Mouse (Mus musculus): ENCODE data around the gene Tcf7. TPM values are rescaled to one million over a fixed set of nuclear protein-coding genes. Genes with fewer than 3 reads are reported as not detected.

Gene Tcf7
- polyA plus RNA-seq, 1 experiment from 2014 or later: 52.6 TPM

DNA sequence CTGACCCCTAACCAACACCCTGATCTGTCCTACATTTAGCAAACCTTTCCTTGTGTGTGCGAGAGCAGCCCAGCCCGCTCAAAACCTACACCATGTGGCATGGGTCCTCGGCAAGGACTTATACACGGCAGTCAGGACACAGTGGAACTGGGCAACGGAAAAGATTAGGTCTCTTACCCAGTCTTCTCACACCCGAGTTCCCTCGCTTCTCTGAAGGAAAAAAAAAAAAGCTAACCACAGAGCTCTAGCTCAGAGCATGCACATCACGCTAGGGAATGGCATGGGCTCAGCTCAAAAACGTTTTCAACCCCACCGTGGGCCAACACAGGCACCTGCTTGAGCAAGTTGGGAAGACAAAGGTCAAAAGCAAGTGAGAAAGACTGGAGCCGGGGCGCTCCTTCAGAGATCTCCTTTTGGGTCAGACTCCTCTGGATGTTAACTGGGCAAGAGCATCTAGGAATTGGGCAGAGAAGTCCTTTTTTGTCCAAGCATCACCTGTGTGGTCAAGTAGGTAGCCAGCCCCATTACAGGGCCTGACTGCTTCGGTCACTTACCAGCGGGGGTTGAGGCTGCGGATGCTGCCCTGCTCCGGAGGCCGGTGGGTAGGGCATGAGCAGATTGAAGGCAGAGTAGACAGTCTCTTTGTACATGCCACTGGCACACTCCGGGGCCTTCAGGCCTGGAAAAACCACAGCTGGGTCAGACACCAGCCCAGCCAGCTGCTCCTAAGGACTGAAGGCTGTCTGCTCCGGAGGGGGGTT is 1.1 kb downstream of the Tcf7 start:
- no peak for ATAC-seq (ENCODE audit: borderline replicate concordance, extremely low read depth, low FRiP score, low TSS enrichment)
- Histone ChIP-seq H3K27me3 (no peaks in the 10 kb centered on the region), H3K9ac (peak overlapping the region; percentile 76), H3K4me3 (peak overlapping the region; percentile 81), H3K27ac (no peak overlapping the region), H3K36me3 (peaks cover 10% of the 10 kb centered on the region; the same call in 1 of the 2 replicates), H3K9me3 (no peaks in the 10 kb centered on the region), H3K4me1 (peaks cover 48% of the 10 kb centered on the region), H3K4me2 (peak overlapping the region; percentile 93)
- WGBS: 55% methylated on average over 19 of the region's 19 CpGs

DNA sequence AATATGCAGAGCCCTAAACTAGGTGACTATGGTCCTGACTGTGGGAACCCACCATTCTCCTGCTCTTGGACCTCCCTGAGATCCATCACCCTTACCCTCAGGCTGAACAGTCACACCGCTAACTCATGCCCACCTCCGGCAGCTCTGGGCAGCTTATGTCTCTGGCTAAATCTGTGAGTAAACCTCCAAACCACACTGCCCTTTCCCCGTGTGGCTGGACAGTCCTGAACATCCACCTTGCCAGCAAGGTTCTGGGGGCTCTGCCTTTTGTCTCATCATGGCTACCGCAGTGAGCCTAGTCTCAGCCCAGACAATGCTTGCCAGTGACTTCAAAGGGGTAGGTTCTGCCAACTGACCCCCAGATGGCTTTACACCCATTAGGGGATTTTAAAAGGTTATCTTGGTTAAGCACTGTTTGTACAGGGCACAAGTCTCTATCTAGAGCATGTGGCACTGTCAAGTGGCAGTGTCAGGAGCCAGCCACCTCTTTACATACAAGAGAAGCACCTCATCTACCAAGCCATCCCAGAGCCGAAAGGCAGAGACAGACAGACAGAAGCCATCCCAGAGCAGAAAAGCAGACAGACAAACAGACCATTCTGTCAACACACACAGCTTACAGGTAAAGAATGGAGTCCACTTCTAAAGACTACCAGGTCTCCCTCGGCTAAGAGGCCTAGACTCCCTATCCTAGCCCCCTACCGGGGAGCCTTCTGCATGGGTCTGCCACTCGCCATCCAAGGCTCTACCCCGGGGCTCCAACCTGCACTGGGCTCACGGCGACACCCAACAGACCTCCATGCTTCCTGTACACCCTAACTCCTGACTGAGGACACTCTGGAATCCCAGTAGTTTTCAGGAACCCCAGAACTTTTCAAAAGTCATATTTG is 2.0 kb downstream of the Tcf7 start:
- peaks cover 41% of the 10 kb centered on the region for H3K4me1 ChIP-seq
- no peak for ATAC-seq (ENCODE audit: borderline replicate concordance, extremely low read depth, low FRiP score, low TSS enrichment)
- peak overlapping the region; percentile 93 for H3K4me2 ChIP-seq
- peaks cover 10% of the 10 kb centered on the region; the same call in 1 of the 2 replicates for H3K36me3 ChIP-seq
- no peak overlapping the region for H3K27ac ChIP-seq
- WGBS: 82% methylated on average over 11 of the region's 11 CpGs
- no peaks in the 10 kb centered on the region for H3K9me3 ChIP-seq
- H3K27me3 ChIP-seq: no peaks in the 10 kb centered on the region
- H3K4me3 ChIP-seq: peak overlapping the region; percentile 81; the same call in 1 of the 2 replicates
- H3K9ac ChIP-seq: no peak overlapping the region

DNA sequence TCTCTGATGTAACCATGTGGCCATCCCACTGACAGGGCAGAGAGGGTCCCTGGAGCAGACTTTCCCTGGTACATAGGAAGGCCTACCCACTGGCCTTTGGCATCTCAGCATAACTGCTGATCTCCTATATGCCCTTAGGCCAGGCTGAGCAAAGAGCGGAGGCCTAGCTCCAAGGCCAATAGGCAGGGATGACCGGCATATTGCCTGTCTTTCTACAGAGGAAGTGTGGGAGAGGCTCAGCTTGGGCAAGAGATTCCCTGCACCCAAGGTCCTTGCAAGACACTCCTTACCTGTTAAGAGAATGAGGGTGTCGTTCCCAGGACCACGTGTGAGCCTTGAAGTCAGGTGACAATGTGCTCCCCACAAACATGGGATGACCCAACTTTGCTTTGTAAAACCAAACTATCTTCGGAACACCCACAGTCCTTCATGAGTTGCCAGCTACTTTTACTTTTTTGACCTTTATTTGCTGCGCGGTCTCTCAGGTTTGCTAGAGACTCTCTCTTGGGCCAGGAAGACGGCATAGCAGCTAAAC is 3.1 kb downstream of the Tcf7 start:
- Histone ChIP-seq H3K4me1 (peaks cover 35% of the 10 kb centered on the region), H3K4me2 (no peak overlapping the region), H3K36me3 (peaks cover 10% of the 10 kb centered on the region; the same call in 1 of the 2 replicates), H3K9me3 (no peaks in the 10 kb centered on the region), H3K4me3 (no peak overlapping the region), H3K27ac (no peak overlapping the region), H3K9ac (no peak overlapping the region), H3K27me3 (no peaks in the 10 kb centered on the region)
- no peak for ATAC-seq (ENCODE audit: borderline replicate concordance, extremely low read depth, low FRiP score, low TSS enrichment)
- 95% methylated on average over 8 of the region's 8 CpGs for WGBS

DNA sequence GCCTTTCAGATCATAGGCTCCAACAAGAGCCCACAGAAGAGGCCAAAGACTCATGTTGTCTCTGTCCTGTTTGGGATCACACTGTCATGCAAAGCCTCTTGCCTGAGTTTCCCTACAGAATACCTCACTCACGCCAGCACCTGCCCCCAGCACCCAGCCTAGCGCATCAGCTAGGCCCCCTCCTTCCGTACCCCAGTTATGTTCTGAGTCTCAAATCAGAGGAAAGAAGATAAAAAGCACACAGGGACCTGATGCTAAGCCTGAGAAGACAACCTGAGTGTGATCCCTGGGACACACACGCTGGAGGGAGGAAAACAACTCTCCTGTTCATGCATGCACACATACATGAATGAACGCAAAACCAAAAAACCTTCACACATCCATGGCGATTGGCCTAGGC is 3.8 kb downstream of the Tcf7 start:
- Histone ChIP-seq H3K4me1 (peaks cover 35% of the 10 kb centered on the region), H3K36me3 (peaks cover 10% of the 10 kb centered on the region; the same call in 1 of the 2 replicates), H3K9ac (no peak overlapping the region), H3K4me3 (no peak overlapping the region), H3K9me3 (no peaks in the 10 kb centered on the region), H3K27me3 (no peaks in the 10 kb centered on the region), H3K27ac (no peak overlapping the region), H3K4me2 (no peak overlapping the region)
- 93% methylated on average over 6 of the region's 6 CpGs for WGBS
- ATAC-seq (ENCODE audit: borderline replicate concordance, extremely low read depth, low FRiP score, low TSS enrichment): no peak

DNA sequence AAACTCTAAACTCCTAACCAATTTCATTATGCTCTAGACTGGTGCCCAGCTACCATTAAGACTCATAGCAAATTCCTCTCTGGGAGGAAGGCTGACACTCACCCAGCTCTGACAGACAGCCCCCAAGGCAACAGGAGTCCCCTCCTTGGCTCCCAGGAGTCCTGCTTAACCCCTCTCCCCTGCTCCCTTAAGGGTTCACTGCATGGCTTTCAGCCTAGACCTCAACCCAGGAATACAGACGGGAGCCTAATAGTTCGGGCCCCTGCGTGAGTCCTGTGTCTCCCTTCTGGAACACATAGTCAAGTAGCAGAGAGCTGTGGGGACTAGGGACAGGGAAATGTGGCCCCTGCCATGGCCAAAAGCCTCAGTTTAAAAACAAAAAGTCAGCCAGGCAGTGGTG is 4.7 kb downstream of the Tcf7 start:
- H3K4me1 ChIP-seq: peaks cover 37% of the 10 kb centered on the region
- no peaks in the 10 kb centered on the region for H3K27me3 ChIP-seq
- WGBS: 92% methylated on average over 3 of the region's 3 CpGs
- no peak overlapping the region for H3K9ac ChIP-seq
- no peak overlapping the region for H3K27ac ChIP-seq
- H3K4me2 ChIP-seq: no peak overlapping the region
- H3K4me3 ChIP-seq: no peak overlapping the region
- no peaks in the 10 kb centered on the region for H3K9me3 ChIP-seq
- no peak for ATAC-seq (ENCODE audit: borderline replicate concordance, extremely low read depth, low FRiP score, low TSS enrichment)
- H3K36me3 ChIP-seq: peaks cover 10% of the 10 kb centered on the region; the same call in 1 of the 2 replicates

DNA sequence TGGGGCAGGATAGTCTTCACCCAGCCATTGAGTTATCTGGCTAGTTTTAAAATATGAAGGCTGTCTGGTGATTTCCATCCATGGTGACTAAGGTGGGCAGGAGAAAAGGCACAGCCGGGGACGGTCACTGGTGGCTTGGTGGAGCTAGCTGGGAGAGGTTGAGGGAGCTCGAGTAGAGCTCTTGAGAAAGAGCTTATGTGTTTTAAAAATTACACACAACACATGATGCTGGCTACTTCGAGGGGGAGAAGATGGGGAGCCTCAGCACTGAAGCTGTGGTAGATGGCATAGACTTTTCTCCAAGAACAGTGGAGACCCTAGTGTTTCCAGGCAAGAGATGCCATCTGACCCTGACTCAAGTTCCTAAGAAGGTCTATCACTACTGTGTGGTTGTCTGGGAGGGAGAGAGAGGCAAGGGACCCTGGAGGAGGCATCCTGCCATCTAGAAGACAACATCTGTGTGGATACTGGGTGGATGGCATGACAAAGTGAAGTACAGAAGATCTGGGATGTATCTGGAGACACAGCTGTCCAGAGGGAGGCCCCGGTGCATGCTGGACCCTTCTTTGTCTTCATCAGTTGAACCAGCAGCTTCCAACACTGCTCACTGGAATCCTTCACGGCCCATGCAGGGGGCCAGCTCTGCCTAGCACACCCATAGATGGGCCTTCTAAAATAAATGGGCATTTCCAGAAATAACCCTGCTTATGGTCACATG is 5.2 kb downstream of the Tcf7 start:
- WGBS: 89% methylated on average over 6 of the region's 6 CpGs
- H3K4me1 ChIP-seq: peaks cover 43% of the 10 kb centered on the region
- H3K27ac ChIP-seq: no peak overlapping the region
- no peak overlapping the region for H3K4me3 ChIP-seq
- H3K4me2 ChIP-seq: no peak overlapping the region
- H3K9me3 ChIP-seq: no peaks in the 10 kb centered on the region
- no peak for ATAC-seq (ENCODE audit: borderline replicate concordance, extremely low read depth, low FRiP score, low TSS enrichment)
- no peak overlapping the region for H3K9ac ChIP-seq
- peaks cover 10% of the 10 kb centered on the region; the same call in 1 of the 2 replicates for H3K36me3 ChIP-seq
- H3K27me3 ChIP-seq: no peaks in the 10 kb centered on the region

DNA sequence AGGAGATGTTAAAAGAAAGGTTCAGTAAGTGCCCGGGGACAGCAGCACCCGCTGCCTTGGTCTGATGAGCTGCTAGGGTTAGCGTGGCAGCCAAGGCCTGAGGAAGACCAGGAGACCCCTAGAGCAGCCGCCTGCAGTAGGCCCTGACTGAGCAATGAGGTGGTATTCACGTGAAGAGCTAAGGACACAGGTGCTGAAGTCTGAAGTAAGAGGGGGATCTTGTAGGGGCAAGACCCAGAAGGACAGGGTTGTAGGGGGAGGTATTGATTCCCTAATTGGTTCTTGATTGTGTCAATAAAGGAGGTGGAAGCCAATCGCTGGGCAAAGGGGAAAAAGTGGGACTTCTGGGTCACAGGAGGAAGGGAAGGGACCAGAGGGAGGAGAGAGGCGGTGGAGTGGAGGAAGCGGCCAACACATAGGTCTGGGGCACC is 5.8 kb downstream of the Tcf7 start:
- WGBS: 84% methylated on average over 8 of the region's 8 CpGs
- H3K4me1 ChIP-seq: peaks cover 45% of the 10 kb centered on the region
- ATAC-seq (ENCODE audit: borderline replicate concordance, extremely low read depth, low FRiP score, low TSS enrichment): no peak

DNA sequence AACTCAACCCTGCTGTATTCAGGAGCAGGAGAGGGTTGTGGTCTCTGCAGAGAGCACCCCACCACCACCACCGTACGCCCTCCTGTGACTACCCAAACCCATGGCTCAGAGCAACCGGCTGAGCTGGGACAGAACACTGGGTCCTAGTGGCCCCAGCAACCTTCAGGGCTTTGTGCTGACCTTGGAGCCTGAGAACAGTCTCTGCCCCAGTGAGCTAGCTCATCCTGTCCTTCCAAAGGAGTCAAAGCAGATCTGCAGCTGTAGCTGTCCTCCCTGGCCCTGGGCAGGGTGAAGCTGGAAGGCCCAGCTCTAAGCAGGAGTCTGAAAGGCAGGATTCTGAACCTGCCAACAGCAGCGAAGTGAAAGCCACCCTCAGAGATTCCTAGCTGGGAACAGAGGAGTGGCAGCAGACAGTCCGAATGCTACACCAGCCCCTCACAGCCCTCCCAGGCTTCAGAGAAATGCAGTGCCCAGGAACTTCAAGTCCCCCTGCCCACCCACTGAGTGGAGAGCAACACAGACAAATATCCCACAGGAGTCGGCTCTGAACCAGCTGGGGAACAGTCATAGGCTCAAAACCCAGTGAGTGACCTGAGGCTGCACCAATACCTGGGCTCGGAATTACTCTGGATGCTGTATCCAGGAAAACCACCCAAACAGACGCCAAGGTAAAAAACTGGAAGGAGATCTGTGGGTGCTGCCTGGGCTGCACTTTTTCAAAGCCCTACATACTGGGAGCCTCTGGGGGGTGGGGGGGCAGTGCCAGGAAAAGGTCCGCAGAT is 6.8 kb downstream of the Tcf7 start:
- 76% methylated on average over 9 of the region's 9 CpGs for WGBS
- no peak overlapping the region for H3K9ac ChIP-seq
- no peaks in the 10 kb centered on the region for H3K27me3 ChIP-seq
- no peak overlapping the region for H3K4me2 ChIP-seq
- no peaks in the 10 kb centered on the region for H3K9me3 ChIP-seq
- H3K4me1 ChIP-seq: peaks cover 40% of the 10 kb centered on the region
- no peak for ATAC-seq (ENCODE audit: borderline replicate concordance, extremely low read depth, low FRiP score, low TSS enrichment)
- H3K27ac ChIP-seq: no peak overlapping the region
- H3K4me3 ChIP-seq: no peak overlapping the region
- peaks cover 10% of the 10 kb centered on the region; the same call in 1 of the 2 replicates for H3K36me3 ChIP-seq

More for the DNA sequence above, 5.8 kb downstream of the Tcf7 start:
- H3K4me2 ChIP-seq: no peak overlapping the region
- H3K9ac ChIP-seq: no peak overlapping the region
- no peaks in the 10 kb centered on the region for H3K27me3 ChIP-seq
- no peak overlapping the region for H3K4me3 ChIP-seq
- H3K9me3 ChIP-seq: no peaks in the 10 kb centered on the region
- H3K27ac ChIP-seq: no peak overlapping the region
- H3K36me3 ChIP-seq: peaks cover 10% of the 10 kb centered on the region; the same call in 1 of the 2 replicates

DNA sequence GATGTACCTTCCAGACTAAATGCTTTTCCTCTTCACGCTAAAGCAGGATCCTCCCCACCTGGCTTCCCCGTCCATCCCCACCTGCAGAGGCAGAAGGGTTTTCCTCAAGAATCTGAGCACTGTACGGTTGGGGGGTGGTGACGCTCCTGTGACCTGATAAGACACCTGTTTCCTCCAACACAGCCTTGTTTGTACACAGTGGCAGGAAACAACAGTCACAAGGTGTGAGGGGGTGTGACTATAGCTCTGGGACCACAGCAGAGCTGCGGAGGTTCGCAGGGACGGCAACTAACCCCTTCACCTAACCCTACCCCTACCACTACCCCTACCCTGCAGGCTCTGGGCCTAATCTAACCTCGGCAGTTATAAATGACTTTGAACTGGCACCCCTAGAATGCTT is 7.4 kb downstream of the Tcf7 start:
- Histone ChIP-seq H3K4me3 (no peak overlapping the region), H3K36me3 (peaks cover 10% of the 10 kb centered on the region; the same call in 1 of the 2 replicates), H3K27ac (no peak overlapping the region), H3K9ac (no peak overlapping the region), H3K4me1 (peaks cover 39% of the 10 kb centered on the region), H3K4me2 (no peak overlapping the region), H3K9me3 (no peaks in the 10 kb centered on the region), H3K27me3 (no peaks in the 10 kb centered on the region)
- 79% methylated on average over 8 of the region's 8 CpGs for WGBS
- no peak for ATAC-seq (ENCODE audit: borderline replicate concordance, extremely low read depth, low FRiP score, low TSS enrichment)

DNA sequence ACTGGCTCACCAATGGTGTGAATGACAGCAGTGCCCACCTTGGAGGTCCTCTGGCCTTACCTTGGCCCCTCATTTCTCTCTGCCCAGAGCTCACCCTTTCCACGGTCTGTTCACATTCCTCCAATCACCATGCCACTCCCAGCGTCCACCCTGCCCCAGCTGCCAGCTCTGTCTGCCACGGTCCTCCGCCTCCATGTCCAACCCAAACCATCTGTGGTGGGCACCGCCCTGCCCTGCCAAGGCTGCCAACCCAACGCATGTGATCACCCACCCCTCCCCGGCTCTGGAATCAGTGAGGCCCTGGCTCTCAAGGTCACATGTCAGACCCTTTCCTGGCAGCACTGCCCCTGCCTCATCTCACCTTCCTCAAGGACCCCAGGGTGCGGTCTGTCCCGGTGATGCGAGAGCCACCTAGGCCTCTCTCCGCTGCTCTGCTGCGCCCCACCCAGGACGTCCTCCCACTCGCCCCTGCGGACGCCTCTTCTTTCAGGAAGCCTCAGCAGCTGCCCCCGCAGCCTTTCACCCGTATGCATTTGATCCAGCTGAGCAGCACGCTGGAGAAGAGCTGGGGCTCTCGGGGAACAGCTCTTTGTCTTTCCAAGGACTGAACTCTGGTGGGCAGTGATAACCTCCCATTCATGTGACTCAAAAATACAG is 8.2 kb downstream of the Tcf7 start:
- Histone ChIP-seq H3K4me2 (no peak overlapping the region), H3K27ac (peak overlapping the region; percentile 84), H3K4me3 (no peak overlapping the region), H3K4me1 (peaks cover 46% of the 10 kb centered on the region), H3K9ac (no peak overlapping the region), H3K27me3 (no peaks in the 10 kb centered on the region), H3K36me3 (peaks cover 7% of the 10 kb centered on the region; the same call in 1 of the 2 replicates), H3K9me3 (no peaks in the 10 kb centered on the region)
- WGBS: 76% methylated on average over 20 of the region's 20 CpGs
- ATAC-seq (ENCODE audit: borderline replicate concordance, extremely low read depth, low FRiP score, low TSS enrichment): no peak

Measured in lung, embryonic 15.5 days (tissue).